Mouse (Mus musculus): Measurements from ENCODE around the gene Pcbp3.

Pcbp3 gene

DNA sequence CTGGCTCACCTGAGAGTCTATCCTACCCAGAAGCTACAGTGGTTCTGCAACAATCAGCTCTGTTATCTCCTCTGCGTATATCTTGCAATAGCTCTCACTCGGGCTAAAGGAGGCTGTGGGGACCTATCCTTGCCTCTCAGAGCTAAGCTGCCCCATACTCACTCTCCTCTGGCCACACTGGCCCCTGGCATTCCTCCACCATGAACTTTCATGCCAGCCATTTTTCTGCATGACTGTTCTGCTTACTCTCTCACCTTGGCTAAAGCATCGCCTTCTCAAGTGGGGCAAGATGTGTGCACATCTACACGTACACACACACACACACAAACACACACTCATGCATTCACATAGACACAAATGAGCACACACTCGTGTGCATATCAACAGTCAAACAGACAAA, 115.2 kb downstream of the Pcbp3 start:
- DNase-seq (ENCODE audit: low read depth, low spot score) = no peak

DNA sequence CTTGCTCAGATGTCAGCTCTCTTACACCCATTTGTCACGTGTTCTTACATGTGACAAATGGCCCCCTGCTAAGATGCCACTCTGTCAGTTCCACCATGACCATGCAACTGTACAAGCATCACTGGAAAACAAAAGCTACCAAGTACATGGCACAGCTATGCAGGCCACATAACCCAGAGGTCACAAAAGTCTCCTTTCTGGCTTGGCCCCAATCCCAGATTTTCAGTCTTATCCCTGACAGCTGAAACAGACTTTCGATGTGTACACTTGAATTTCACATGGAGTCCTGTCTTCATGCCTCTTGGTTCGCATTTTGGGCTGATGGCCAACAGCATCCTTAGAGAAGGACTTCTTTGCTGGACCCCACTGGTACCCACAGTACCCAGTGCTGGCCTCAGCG, 116.8 kb downstream of the Pcbp3 start:
- DNase-seq (ENCODE audit: low read depth, low spot score) = no peak

DNA sequence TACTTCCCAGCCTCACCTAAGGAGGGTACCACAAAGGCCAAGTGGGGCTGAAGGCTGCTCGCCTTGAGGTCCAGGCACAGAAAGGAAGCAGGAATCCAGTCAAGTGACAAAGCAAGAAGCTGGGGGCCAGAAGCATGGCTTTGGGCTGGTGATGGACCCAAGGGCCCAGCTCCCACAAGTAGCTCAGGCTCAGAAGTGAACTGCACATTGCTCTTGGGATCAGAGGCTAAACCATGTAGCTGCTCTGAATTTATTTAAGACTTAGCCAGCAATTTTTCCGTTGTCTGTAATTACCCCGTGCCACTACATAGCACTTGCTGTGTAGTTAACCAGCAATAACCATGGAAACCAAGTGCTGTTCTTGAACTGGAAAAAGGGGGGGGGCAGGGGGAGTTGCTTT, 117.3 kb downstream of the Pcbp3 start:
- DNase-seq (ENCODE audit: low read depth, low spot score) = no peak

DNA sequence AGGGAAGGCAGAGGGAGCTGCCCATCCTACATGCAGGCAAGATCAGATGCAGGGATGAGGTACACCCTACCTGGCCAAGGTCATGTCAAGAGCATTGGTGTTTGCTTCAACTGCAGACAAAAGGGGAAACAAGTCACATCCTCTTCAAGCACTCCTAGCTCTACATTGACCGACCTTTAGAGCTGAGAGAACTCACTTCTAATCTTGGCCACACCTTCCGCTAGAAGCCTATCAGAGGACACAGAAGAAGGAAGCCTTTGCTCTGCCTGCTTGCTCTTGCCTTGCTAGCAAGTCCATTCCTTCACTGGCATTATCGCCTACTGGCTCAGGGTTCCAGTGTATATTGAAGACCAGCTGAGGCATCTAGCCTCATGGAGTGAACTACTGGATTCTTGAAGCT, 119.6 kb downstream of the Pcbp3 start:
- no peak for DNase-seq (ENCODE audit: low read depth, low spot score)

DNA sequence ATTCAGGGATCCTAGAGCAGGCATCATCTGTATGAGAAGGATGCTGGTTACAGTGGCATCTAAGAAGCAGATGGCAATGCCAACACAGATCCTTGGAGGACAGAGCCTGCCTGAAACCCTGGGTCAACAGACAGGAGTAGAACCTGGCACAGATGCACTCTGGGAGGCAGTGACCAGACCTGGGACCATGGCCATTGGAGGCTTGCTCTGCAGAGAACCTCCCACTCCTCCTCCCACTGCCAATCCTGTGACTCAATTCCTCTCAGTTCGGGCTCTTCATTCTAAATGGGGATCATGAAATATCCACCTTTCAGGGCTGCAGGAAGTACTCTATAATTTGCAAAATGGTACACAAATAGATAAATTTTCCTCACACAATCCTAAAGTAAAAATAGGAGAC, 120.5 kb downstream of the Pcbp3 start:
- no peak for DNase-seq (ENCODE audit: low read depth, low spot score)

DNA sequence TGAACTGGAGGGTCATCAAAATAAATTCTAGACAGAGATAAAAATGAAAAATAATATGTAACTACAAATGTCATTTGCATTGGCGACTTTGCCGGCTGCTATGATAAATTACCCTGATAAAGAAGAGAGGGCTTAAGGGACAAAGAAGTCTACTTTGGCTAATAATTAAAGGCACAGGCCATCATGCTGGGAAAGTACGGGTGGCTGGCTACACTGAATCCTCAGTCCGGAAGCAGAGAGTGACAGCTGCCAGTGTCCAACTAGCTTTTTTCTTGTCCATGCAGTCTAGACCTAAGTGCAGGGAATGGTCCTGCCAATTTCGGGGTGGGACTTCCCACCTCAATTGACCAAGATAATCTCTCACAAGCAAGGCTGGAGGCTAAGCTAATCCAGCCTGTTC, 121.1 kb downstream of the Pcbp3 start:
- DNase-seq (ENCODE audit: low read depth, low spot score) = no peak

DNA sequence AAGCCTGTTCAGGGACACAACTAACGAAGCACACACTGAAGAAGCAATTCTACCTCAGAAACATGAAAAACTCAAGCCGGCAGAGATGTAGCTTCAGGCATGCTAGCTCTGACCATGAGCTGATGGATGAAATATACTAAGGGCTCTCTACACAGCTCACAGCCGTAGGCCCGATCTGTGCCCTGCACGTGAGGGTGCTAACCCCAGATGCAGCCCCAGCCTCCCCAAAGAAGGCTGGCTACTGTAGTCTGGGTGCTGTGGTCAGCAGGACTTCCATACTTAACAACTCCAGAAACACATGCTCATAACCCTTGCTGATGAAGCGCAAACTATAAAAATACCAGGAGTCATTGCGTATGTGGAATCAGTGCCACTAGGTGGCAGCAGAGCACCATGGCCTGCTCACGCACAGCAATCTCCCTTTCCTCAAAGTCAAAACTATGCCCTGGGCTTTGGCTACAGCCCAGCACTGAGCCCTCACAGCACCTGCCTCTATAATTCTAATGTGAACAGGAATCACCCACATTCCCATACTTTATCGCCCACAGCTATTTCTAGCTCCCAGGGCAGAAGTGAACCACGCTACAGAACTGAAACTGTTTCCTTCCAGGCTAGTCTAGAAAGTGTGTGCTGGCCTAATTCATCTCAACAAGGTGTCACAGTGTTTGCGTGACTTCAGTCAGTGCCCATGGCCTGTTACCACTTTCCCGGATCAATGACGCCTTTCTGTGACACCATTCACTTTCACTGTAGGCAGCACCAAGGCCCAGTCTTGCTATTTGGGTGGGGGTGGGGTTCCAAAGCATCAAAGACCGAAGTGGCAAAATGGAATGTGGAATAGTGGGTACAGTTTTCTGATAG, 126.0 kb downstream of the Pcbp3 start:
- DNase-seq (ENCODE audit: low read depth, low spot score) = peak; percentile 61

DNA sequence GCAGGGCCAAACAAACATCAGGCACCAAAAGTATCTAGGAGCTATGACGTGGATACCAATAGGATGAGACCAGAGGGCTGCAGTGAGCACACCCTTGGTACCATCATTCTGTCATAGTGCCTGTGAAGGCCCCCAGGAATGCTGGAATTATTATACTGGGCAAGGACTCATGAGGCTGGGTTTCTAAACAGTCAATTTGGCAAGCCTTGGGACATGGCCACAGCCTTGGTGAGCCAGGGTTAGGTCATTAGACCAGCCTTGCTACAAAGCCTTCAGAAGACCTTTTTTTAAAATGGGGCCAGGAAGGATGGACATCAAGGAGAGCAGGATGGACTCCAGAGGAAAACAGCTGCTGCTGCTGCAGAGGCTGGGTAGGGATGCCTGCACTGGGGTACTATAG, 128.8 kb downstream of the Pcbp3 start:
- DNase-seq (ENCODE audit: low read depth, low spot score) = no peak

DNA sequence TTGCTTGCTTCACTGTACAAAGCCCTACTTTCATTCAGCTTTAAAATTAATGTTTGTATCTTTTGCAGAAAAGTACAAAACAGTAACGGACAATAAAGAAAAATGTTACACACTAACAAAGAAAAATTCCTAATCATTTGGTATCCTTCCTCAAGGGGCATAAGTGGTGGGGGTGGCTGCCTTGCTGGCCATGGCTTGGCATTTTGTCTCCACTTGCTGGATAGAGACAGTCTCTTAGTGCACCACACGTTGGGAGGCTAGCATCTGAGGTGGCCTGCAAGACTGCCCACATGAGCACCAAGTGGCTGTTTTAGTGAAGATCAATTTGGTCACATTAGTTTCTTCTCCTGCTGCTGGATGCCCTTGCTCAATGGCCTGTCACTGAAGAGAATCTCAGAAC, 129.8 kb downstream of the Pcbp3 start:
- DNase-seq (ENCODE audit: low read depth, low spot score) = no peak

DNA sequence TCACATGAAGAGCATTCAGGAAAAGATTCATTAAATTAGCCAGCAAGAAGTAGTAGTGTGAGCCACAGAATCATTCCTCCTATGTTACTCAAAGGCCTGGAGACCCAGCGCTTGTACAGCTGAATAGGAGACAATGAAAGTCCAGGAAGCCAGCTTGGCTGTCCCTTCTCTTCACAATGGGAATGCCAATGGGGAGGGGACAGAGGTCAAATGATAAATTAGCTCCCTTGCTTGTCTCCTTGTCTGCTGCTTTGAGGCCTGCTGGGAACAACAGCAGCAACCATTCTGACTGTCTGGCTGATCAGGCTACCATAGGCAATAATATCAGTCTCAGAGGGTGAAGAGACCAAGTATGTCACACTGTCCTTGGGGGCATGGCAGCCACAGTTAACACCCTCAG, 130.5 kb downstream of the Pcbp3 start:
- no peak for DNase-seq (ENCODE audit: low read depth, low spot score)

DNA sequence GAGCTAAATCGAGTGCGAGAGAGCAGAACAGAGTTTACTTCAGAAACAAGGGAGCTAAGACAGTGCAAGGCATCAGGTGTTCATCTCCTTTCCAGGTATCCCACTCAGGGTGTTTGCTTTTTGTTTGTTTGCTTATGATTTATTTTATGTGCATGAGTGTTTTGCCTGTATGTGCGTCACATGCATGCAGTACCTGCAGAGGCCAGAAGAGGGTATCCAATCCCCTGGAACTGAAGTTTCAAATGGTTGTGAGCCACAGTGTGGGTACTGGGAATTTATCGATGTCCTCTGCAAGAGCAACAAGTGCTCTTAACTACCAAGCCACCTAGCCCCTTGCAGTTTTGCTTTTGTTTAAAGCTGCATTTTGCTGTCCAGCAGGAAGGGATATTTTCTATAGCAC, 132.8 kb downstream of the Pcbp3 start:
- peak; percentile 51 for DNase-seq (ENCODE audit: low read depth, low spot score)

DNA sequence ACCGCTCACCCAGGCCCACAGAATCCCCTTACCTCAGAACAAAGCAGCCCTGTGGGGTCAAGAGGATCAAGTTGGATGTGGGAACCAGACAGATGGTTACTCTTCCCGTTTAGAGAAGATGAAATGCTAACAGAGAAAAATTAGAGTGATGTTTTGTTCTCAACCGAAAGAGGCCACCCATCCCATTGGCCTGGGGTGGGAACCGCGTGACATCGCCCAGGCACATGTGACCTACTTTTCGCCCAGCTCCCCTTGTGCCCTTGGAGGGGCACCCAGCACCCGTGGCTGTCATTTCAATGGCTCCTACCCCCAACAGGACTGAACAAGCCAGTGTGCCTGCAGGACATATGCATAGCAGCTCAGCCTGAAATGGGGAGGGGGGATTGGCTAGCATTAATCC, 139.0 kb downstream of the Pcbp3 start:
- no peak for DNase-seq (ENCODE audit: low read depth, low spot score)

DNA sequence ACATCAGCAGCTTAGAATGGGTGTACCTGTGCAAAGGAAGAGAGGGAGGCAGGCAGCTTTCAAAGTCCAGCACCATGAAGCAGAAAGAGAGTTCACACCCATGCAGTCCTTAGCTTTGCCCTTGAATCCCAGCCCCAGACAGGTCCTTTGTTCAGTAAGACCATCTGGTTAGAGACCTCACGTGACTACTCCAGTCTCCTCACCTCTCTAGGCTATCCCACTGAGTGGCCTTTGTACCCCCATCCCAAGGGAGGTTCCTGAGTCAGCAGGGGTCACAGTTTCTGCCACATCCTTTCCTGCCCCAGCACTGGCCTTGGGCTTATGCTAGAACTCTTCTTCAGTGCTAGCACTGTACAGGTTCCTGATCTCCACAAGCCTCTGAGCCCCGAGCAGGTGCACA, 142.4 kb downstream of the Pcbp3 start:
- peak; percentile 81 for DNase-seq (ENCODE audit: low read depth, low spot score)

DNA sequence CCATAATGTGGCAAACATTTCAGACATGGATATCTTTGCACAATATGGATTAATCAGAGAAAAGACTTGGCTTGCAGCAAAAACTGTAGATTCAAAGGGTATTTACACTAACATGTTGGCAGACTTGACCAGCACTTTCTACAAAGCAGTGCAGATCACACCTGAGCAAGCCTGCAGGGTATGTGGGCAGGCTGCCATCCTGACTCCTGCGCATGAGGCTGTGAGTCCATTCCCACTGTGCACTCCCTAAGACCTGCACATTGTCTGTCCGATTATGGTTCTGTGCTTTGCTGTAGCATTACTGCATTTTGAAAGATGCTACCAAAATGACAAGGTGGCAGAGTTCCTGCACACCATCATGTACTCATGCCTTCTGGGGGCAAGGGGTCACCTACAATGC, 143.3 kb downstream of the Pcbp3 start:
- no peak for DNase-seq (ENCODE audit: low read depth, low spot score)

DNA sequence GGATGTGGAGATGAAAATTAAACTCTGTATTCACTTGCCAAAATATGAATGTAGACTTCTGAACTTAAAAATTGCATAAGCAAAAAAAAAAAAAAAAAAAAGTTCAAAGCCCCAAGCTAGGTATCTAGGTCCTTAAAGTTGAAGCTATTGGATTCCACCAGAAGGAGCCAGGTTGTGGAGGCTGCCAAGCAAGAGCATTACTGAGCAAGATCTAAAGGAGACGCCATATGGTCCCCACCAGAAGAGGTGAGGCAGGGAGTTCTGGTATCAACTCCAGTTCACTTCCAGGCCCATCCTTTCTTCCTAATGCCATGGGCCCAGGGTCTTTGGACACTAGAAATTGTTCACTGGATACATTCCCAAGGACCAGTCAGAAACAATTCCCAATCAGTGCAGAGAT, 144.8 kb downstream of the Pcbp3 start:
- no peak for DNase-seq (ENCODE audit: low read depth, low spot score)

DNA sequence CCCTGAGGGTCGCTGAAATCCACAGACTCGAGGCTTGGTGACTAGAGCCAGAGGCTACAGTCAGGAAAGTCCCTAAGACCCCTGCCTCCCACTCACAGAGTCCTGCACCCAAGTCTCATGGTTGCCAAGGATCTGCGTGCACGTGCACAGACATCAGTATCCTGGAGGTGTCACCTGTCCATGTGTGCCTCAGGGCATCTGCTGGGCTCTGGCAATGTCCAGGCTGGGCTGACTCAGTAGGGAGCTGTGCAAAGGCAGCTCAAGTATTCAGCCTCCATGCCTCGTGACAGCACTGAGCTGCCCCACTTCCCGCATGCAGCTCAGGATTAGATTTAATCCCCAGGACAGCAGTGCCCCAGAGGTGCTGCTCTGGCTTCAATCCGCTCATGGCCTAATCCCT, 145.3 kb downstream of the Pcbp3 start:
- DNase-seq (ENCODE audit: low read depth, low spot score) = no peak

DNA sequence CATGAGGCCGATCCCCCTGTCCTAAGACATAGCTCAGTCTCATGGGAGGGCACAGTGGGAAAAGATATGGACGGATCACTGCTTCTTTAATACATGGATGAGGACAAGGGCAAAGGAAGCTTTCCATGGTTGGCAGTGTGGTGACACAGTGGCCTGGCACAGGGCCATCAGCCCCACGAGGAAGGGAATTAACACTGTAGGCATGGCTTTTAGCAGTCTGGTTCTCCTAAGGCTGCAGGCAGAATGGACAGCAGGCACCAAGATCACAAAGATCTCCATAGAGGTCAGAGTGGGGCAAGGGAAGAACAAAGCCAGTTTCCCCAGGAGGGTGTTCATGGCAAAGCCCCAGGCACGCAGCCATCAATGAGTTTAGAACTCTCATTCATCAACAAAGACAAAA, 146.2 kb downstream of the Pcbp3 start:
- no peak for DNase-seq (ENCODE audit: low read depth, low spot score)

DNA sequence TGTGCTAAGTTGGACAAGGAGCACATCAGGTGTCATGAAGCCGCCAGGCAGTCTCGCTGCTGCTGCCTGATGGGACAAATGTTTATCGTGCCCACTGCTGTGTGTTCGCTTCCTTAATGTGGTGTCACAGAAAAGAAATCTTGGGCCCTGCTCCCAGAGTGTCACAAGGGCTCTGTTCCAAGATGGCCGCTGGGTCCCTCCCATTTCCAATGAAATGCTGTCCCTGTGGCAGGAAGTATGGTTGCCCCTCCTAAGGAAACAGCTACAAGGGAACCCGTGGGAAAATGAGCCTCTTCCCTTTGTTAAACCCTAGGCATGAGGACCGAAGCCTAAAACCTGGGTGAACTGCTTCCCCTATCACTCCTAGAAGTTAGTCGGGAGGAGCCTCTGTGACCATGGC, 146.9 kb downstream of the Pcbp3 start:
- peak; percentile 18 for DNase-seq (ENCODE audit: low read depth, low spot score)

DNA sequence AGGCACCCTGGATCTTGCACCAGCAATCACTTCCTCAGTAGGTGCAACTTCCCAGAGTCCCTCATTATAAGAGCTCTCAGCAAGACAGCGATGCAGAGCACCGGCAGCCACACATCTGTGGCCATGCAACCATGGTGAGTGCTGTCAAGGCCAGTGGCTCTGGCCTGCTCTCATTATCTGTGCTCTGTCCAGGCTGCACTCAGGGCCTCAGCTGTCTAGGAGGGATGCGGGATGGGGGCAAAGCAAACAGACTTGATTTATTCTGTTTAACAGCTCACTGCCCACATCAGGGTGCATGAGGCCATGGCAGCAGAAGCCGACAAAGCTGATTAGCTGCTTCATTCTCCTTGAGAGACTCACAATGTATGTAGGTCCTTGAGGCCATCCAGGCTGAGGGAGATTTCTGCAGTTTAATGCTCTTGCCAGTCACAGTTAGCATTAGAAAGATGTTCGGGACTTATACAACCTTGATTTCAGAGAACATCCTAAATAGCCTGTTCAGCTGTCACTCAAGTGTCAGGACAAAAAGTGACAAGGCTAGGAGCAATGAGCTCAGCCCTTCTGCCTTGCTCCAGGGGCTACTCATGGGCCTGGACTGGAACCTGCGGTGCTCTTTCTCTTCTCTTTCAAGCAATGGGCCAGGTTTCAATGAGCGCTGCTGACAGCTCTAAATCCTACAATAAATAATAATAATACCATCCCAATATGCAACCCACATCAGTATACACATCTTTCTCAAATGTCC, 151.6 kb downstream of the Pcbp3 start:
- DNase-seq (ENCODE audit: low read depth, low spot score) = no peak

DNA sequence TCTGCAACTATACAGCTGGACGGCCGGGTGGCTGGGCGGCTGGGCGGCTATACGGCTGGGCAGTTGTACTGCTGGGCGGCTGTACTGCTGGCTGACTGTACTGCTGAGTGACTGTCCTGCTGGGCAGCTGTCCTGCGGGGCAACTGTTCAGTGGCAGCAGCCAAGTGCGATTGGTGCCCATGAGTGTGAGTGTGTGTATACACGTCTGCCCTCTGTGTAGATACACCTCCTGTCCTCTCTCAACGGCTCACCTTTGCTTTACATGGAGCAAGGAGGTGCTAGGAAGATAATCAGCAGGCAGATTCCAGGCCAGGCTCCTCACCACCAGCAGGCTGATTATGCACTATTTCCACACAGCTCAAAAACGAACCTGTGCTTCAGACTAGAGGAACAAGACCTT, 152.2 kb downstream of the Pcbp3 start:
- no peak for DNase-seq (ENCODE audit: low read depth, low spot score)

DNA sequence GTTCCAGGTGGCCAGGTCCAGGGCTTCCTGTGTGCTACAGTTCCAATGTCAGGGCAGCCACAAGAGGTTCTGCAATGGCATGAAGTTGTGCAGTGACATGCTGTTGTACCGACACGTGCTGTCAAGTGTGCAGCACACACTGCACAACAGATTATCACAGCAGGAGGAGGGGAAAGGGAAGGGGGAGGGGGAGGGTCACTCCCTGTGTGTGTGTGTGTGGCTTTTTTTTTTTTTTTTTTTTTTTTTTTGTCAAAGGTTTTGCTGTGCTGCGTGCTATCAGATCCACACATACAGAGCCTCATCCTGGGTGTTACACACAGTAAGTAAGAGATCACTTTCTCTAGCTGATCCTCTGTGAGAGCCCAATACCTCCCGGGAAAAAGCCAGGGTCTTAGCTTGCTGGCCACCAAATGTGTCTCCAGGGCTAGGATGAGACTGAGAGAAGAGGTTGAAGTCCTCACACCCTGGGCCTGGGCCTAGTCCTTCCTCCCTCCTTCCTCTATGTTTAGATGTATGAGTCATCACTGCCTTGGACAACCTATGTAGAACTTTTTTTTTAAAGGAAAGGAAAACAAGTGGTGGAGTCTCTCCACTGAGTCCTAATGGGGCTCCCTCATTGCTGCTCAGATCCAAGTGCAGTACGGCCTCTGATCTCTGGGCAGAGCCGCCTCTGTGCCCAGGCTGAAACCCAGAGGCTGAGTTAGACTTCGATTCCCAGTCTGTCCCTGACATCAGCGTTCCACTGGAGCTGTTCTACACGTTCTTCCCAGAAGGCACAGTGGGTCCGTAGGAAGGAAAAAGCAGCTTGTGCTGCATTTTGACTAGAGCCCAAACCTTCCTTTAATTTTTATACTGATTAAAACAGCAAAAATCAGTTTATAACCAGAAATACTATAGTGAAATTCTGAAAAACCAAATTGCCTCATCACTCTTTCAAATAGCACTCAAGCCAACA, 153.0 kb downstream of the Pcbp3 start:
- no peak for DNase-seq (ENCODE audit: low read depth, low spot score)

DNA sequence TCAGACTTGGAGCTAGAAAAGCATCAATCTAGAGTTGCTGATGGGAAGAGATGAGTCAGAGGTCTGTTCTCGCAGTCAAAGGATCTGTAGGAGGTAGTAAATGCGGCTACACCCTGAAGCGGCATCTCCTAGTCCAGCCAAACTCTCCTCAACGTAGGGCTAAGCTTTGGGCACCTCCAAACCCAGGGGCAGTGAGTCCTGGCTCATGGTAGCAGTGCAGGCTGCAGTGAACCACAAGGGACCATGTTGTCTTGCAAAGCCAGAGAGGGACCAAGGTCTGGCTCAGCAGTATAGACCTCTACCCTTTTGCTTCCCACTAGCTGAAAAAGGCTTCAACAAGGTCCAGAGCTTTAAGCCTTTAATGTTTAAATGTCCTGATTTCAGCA, 159.2 kb downstream of the Pcbp3 start:
- DNase-seq (ENCODE audit: low read depth, low spot score) = no peak
